Mouse (Mus musculus) heart, adult 2 months (tissue): Measurements from ENCODE around the gene Sh2d4b. TPM values are rescaled to one million over a fixed set of nuclear protein-coding genes. Genes with fewer than 3 reads are reported as not detected.

Experiments
- DNase-seq, 2 experiments: peaks; one replicate each; pipeline ENCODE4 v3.0.0; 2021
- H3K27ac ChIP-seq: fragments of 200-600 bp; 2 replicates; pipeline ENCODE4 v1.8.1; 2022
- H3K27me3 ChIP-seq: fragments of 200-500 bp; 2 replicates; pipeline ENCODE4 v1.6.1; 2012; ENCODE audit warnings: mild to moderate bottlenecking, low read length, inconsistent platforms, mixed read lengths; ENCODE audit not compliant: control insufficient read depth, insufficient read depth
- H3K36me3 ChIP-seq: fragments of 200-500 bp; 2 replicates; pipeline ENCODE4 v1.6.1; 2012; ENCODE audit warnings: low read length, inconsistent platforms; ENCODE audit not compliant: control insufficient read depth, insufficient read depth
- H3K4me1 ChIP-seq: fragments of 200-500 bp; 2 replicates; pipeline ENCODE4 v1.6.1; 2011; ENCODE audit warnings: low read length; ENCODE audit not compliant: control insufficient read depth, insufficient read depth
- H3K4me3 ChIP-seq: fragments of 200-600 bp; 2 replicates; pipeline ENCODE4 v1.8.1; 2022
- H3K79me2 ChIP-seq: fragments of 200-500 bp; replicated peaks from 2 replicates; pipeline ENCODE4 v1.6.1; 2012; ENCODE audit warnings: mild to moderate bottlenecking, inconsistent platforms, low read length, moderate library complexity, mixed read lengths; ENCODE audit not compliant: control insufficient read depth, insufficient read depth
- H3K9ac ChIP-seq: fragments of 200-500 bp; 2 replicates; pipeline ENCODE4 v1.6.1; 2012; ENCODE audit warnings: low read depth, mild to moderate bottlenecking, control low read depth, inconsistent platforms, low read length, mixed read lengths
- CTCF ChIP-seq: fragments of 200-600 bp; IDR thresholded peaks from 2 replicates; pipeline ENCODE4 v1.8.1; 2022; ENCODE audit warnings: antibody characterized with exemption, mild to moderate bottlenecking, moderate library complexity
- EP300 ChIP-seq: fragments of 200-500 bp; IDR thresholded peaks from 2 replicates; pipeline ENCODE4 v1.6.1; 2011; ENCODE audit warnings: low read depth, low read length, control low read depth; ENCODE audit not compliant: insufficient read depth
- POLR2A ChIP-seq: fragments of 200-500 bp; IDR thresholded peaks from 2 replicates; pipeline ENCODE4 v1.6.1; 2011; ENCODE audit warnings: mild to moderate bottlenecking, low read depth, low read length, control low read depth; ENCODE audit not compliant: insufficient read depth
- WGBS: fragments of 180-500 bp; shearing (Covaris S2); methylation state at CpG from one replicate; pipeline ENCODE4 v1.1.7; 2018; 5-methylcytosine and 5-hydroxymethylcytosine counted together
- intact Hi-C: fragments of 180-260 bp; cut with DNase I; formaldehyde crosslinking; loops from one replicate; pipeline ENCODE4 v1.15.1; 2025
- polyA plus RNA-seq: library from polyadenylated mRNA; depleted of rRNA; stranded (reverse); fragments of >200 nt; gene quantifications from 2 replicates; pipeline ENCODE4 v1.2.3, GENCODE M21; 2012; rRNA removed
- total RNA-seq, 2 experiments: library from RNA; stranded (reverse); gene quantifications; 2 replicates each; pipeline ENCODE4 v1.2.3; 2021

Gene Sh2d4b
- total and polyA plus RNA-seq, 3 experiments = 0.14 to 1.1 (median 0.84) TPM

- Histone ChIP-seq H3K9ac (no peak overlapping the region), H3K4me1 (no peaks in the 10 kb centered on the region), H3K27ac (no peak overlapping the region), H3K79me2 (no peaks in the 10 kb centered on the region), H3K4me3 (no peak overlapping the region), H3K27me3 (no peaks in the 10 kb centered on the region), H3K36me3 (no peaks in the 10 kb centered on the region)
- no peak for TF ChIP-seq CTCF
- no peak for TF ChIP-seq POLR2A
- TF ChIP-seq EP300 = no peak
- no peak for DNase-seq
- intact Hi-C loops = no loop called here
- 86% methylated on average over 5 of the region's 5 CpGs for WGBS
Measured at GRCm38 (mm10) chr14:40816715-40817114, 76.4 kb downstream of the Sh2d4b start.

GRCm38 (mm10) chr14:40791606-40792005, 101.5 kb downstream of the Sh2d4b start:
- 23% methylated on average over 1 of the region's 1 CpGs for WGBS
- no peak overlapping the region for H3K9ac ChIP-seq
- DNase-seq = peak in 1 of 2 experiments; percentile 37
- no peaks in the 10 kb centered on the region for H3K27me3 ChIP-seq
- intact Hi-C loops = loop anchor here (10.0 kb wide), 1 partner anchor 183 kb away; no protein-coding TSS in a partner anchor
- TF ChIP-seq CTCF = peak; percentile 74
- no peak for TF ChIP-seq POLR2A
- no peak overlapping the region for H3K4me3 ChIP-seq
- H3K4me1 ChIP-seq = no peaks in the 10 kb centered on the region
- H3K27ac ChIP-seq = no peak overlapping the region
- H3K36me3 ChIP-seq = no peaks in the 10 kb centered on the region
- H3K79me2 ChIP-seq = no peaks in the 10 kb centered on the region

GRCm38 (mm10) chr14:40789110-40789509, 104.0 kb downstream of the Sh2d4b start:
- H3K36me3 ChIP-seq = no peaks in the 10 kb centered on the region
- no peaks in the 10 kb centered on the region for H3K79me2 ChIP-seq
- no peak overlapping the region for H3K9ac ChIP-seq
- H3K27ac ChIP-seq = no peak overlapping the region
- H3K4me3 ChIP-seq = no peak overlapping the region
- H3K4me1 ChIP-seq = no peaks in the 10 kb centered on the region
- intact Hi-C loops = no loop called here
- no peaks in the 10 kb centered on the region for H3K27me3 ChIP-seq
- DNase-seq = no peak
- TF ChIP-seq CTCF (peak; percentile 49), POLR2A (no peak)
- 32% methylated on average over 3 of the region's 3 CpGs for WGBS

GRCm38 (mm10) chr14:40769097-40770090, 123.7 kb downstream of the Sh2d4b start:
- intact Hi-C loops = no loop called here
- DNase-seq = no peak
- Histone ChIP-seq H3K4me1 (no peaks in the 10 kb centered on the region), H3K27ac (no peak overlapping the region), H3K27me3 (no peaks in the 10 kb centered on the region), H3K36me3 (no peaks in the 10 kb centered on the region), H3K4me3 (no peak overlapping the region), H3K9ac (no peak overlapping the region), H3K79me2 (no peaks in the 10 kb centered on the region)
- TF ChIP-seq EP300 (no peak), CTCF (no peak), POLR2A (no peak)
- WGBS = 50% methylated on average over 7 of the region's 7 CpGs

Other genes with a start within 250 kb of the Sh2d4b start
- 10 to 100 TPM; 11.8 to 18.6 TPM for gene Tspan14, start 73.5 kb upstream of the Sh2d4b start, total RNA-seq
- 25.7 and 26.4 TPM in 2 replicates for gene Tspan14, start 73.5 kb upstream of the Sh2d4b start, polyA plus RNA-seq
- gene Fam213a, start 120.5 kb upstream of the Sh2d4b start, total RNA-seq = 10 to 100 TPM; 27.1 to 32.4 TPM
- 13.5 and 16.6 TPM in 2 replicates for gene Fam213a, start 120.5 kb upstream of the Sh2d4b start, polyA plus RNA-seq
- gene Dydc2, start 175.9 kb upstream of the Sh2d4b start, total RNA-seq = not detected
- gene Dydc2, start 175.9 kb upstream of the Sh2d4b start, polyA plus RNA-seq = not detected in 2 replicates
- not detected for gene Dydc1, start 179.6 kb upstream of the Sh2d4b start, total RNA-seq
- gene Dydc1, start 179.6 kb upstream of the Sh2d4b start, polyA plus RNA-seq = not detected in 2 replicates
- gene Mat1a, start 211.8 kb upstream of the Sh2d4b start, total RNA-seq = not detected
- 0.21 and 0.82 TPM in 2 replicates for gene Mat1a, start 211.8 kb upstream of the Sh2d4b start, polyA plus RNA-seq
- not detected for gene Sftpa1, start 238.5 kb upstream of the Sh2d4b start, total RNA-seq
- 3.6 TPM in 1 of 2 replicates, not detected in the other for gene Sftpa1, start 238.5 kb upstream of the Sh2d4b start, polyA plus RNA-seq